Mouse (Mus musculus) layer of hippocampus, adult 11-12 months (tissue): Measurements from ENCODE around the gene Pank1.

Experiments
- DNase-seq: peaks from one replicate; pipeline ENCODE4 v3.0.0; 2022; ENCODE audit warnings: low spot score

Pank1 gene

DNA sequence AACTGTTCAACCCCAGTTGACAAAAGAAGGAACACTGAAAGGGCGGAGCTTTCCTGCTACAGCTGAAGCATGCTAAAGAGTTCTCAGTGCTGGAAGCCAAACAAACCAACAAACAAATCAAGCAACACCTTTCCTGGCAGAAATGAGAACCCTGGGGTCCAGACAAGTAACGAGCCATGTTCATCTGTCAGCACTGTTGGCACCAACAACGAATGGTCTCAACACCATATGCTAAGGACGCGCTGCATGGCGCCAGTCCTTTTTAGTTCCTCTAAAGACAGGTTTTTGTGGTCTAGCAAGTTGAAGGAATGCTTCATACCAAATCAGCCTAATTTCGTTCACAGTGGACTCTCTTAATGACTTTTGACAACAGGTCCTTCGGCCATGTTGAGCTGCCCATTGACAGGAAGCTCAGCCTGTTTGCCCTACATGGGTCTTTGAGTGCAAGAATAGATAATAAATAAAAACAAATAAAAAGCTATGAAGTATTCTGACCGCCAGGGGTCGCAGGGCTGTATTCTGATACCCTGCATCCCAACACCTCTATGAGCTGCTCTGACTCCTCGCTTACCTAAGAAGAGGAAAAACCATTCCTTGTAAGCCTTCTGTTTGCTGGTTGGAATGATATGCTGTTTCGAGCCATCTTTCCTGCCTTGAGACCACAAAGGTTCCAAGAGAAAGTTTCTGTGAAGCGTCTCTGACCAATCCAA is 53.2 kb downstream of the Pank1 start:
- peak; percentile 50 for DNase-seq

DNA sequence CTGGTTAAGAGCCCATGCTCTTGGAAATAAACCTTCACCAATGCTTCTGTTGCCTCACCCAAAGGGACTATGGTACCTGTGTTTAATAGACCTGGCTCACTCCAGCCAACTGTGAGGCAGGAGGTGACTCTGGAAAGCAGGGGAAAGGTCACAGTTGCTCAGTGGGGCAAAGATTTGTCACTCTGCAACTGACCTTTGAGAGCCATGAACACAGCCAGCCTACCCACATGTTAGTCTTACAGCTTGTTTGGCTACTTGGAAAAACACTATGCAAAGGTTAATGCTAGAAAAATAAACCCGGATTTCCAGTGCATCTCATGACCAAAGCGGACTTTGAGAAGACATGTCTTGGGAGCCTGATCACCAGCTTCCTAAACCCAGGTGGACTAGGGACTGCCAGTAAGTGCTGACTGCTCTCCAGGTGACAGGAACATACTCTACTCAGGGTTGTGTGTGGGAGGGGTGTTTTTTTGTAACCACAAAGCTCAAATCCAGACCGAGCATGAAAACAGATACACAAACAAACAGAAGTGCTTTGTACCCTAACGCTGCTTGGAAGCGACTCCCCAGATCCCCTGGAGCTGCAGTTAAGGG is 59.6 kb downstream of the Pank1 start:
- DNase-seq: no peak

DNA sequence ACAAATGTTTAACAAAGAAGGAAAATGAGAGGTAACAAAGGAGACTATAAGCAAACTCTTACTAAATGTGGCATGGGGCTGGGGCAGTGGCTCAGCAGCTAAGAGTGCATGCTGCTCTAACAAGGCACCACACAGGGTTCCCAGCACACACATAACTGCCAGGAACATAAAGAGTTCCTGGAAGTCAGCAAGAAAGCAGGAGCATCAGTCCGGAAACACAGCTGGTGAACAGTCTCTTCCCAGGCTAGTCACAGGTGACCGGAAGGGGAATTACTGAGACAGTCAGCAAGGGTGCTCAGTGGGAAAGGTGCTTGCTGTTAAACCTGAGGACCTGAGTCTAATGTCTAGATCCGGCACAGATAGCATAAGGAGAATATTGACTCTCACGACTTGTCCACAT is 63.9 kb downstream of the Pank1 start:
- no peak for DNase-seq

DNA sequence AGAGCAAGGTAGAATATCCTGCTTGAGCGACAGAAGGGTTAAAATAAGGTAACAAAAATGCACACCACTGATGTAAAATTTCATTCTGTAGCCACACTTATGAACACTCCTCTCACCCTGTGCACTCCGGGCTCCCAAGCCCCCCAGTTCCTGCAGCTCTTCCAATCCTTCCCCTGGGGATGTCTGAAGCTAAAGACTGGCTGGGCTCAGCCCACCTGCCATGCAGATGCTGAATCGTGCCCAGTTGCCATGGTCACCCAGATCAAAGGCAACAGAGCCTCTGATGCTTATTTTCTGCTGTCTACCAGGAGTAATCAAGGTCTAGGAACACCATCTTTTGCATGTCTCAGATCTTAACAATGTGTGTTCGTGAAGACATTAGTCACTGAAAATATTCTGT is 64.6 kb downstream of the Pank1 start:
- no peak for DNase-seq

DNA sequence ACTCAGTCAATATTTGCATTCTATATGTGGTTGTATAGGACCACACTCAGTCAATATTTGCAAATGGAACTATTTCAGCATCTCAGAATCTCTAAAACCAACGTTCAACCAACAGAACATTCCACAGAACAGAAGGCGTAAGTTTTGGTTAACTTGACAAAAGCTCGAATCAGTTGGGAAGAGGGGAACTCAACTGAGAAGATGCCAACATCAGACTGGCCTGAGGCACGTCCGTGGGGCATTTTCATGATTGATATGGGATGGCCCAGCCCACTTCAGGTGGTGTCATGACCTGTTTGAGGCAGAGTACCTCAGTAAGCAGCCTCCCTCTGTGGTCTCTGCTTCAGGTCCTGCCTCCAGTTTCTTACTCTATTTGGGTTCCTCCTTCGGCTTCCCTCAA is 65.3 kb downstream of the Pank1 start:
- DNase-seq: no peak

DNA sequence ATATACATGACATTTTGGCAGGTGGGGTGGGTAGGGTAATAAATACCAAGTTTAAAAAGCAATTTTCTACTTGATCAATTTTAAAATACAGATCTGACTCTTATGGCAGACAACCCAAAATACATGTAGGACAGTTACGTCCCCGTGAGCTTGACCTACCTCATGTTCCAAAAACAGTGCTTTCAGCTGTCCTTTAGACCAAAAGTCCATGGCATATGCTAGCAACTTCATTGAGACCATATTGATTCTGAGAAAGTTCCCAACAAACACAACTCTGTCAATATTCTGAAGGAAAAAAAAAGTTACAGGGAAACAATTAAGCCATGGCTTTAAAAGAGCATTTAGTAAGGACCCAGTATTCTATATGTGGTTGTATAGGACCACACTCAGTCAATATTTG is 65.7 kb downstream of the Pank1 start:
- no peak for DNase-seq

DNA sequence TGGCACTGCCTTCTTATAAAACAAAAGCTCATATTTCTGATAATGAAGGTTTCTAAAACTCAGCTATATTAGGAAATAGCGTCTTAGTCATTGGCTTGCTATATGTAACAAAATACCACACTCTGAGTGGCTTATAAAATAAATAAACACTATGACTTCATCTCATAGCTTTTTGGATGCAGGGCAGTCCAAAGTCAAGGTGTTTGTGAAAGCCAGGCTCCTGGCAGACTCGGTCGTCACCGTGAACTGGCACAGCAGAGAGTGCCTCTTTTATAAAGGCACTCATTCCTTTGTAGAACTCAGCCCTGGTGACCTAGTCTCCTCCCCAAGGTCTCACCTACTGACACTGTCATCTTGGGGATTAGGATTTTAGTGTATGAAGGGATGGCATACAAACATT is 66.5 kb downstream of the Pank1 start:
- no peak for DNase-seq

DNA sequence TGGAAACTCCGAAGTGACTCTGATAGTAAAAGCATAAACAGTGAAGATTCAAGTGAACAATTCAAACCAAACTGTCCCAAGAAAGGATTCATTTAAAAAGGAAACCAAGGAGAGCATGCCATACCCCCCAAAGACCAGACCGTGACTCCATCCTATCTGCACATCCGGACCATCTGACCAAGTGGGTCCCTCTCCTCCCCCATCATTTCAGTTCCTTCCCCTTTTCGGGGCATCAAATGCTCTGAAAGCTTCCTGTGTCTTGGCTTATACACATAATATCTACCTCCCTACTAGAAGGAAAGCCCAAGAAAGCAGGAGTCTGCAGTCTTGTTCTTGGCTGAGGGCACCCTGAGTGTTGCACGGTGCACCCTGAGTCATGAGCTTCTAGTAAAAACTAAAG is 72.1 kb downstream of the Pank1 start:
- DNase-seq: no peak

DNA sequence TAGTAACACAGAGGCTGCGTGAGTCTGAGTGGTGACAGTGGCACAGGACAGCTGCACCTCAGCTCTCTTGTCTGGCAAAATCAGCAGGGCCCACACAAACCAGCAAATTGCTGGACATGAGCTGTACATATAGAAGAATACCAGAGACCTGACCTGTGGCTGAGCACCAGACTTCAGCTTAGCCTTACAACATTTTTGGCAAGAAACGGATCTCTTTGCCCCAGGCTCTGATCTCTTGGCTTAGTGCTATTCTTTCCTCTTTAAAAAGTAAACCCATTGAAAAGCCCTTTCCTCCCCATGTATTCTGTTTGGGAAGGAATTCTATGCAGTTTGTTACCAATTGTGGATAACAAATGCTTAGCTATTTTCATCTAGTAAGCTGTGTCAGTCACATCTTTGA is 74.2 kb downstream of the Pank1 start:
- DNase-seq: no peak

DNA sequence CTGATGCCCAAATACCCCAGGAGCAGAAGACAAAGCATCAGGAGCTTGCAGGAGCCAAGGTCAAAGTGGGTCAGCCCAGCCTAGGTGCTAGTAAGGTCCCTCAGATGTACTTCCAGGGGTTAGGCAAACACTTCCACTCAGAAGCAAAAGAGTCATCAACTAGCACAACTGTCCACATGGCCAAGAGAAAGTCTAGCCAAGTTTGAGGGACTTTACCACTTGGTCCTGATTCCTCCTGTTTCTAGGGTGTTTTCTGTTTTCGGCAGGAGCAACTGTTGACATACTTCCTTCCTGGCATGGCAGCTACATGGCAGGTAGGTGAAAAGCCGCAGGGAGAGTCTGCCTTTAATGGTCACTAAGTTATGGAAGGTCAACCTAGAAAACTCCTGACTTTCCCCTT is 74.7 kb downstream of the Pank1 start:
- DNase-seq: no peak

DNA sequence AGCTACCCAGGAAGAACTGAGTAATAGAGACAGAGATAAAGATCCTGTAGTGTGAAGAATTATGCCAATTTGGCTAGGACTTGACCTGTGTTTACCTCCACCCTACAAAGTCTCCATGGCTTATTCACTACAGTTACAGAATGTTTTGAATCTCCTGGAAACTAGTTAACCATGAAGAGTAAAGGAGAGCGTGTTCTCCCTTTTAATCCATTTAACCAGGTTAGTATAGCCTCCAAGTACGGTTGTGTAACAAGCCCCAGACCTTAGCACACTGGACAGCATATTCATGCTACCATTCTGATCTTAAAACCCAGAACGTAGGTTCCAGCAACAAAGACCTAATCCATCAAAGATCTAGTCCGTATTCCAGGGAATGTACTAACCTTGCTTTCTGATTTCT is 75.9 kb downstream of the Pank1 start:
- no peak for DNase-seq

DNA sequence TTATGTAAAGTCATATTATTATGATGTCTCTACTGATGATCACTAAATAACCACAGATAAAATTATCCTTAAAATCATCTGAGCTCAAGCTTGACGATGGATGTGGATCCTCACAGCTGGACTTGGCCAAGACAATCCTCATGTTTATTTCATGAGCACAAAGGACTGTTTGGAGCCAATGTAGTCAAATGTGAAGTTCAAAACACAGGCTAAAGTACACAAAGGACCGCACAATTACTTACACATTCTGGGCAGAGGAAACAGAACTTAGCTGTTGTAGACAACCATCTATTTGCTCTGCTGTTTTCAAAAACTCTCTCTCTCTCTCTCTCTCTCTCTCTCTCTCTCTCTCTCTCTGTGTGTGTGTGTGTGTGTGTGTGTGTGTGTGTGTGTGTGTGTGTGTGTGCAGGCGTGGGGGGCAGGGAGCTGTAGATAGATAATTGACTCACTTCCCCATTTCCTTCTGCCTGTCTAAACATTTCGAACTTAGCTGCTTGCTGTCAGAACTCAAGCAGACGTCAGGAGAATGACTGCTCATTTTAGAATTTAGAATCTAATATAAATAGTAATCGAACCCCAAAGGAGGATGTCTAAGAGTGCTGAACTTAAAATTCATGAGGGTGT is 79.5 kb downstream of the Pank1 start:
- no peak for DNase-seq

DNA sequence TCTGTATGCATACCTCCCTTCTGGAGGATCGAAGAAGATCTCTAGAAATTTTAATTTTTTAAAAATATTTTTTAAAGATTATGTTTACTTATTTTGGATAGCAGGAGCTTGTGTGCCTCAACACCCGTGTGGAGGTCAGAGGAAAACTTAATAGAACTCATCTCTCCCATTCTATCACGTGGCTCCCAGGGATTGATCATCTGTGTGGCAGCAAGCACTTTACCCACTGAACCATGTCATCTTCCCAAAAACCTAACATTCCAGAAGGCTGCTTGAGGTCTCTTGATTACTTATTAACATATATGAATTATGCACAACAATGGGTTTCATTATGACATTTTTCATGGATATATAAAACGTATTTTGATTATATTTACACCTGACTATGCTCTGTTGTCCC is 82.9 kb downstream of the Pank1 start:
- DNase-seq: no peak

DNA sequence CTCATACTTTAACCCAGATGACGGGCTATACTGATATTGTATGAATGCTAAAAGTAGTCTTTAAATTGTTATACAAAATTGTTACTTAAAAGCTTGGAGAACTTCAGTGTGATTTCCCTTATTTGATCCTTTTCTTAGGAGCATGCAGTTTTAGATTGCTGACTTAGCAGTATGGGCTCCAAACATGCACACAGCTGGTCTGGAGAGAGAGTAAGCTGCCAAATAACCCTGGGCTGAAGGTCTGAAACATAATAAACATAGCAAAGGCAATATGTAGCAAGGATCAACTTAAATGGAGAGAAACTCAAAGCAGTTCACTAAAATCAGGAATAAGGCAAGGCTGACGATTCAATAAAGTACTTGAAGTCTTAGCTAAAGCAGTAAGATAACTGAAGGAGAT is 96.8 kb downstream of the Pank1 start:
- DNase-seq: no peak

DNA sequence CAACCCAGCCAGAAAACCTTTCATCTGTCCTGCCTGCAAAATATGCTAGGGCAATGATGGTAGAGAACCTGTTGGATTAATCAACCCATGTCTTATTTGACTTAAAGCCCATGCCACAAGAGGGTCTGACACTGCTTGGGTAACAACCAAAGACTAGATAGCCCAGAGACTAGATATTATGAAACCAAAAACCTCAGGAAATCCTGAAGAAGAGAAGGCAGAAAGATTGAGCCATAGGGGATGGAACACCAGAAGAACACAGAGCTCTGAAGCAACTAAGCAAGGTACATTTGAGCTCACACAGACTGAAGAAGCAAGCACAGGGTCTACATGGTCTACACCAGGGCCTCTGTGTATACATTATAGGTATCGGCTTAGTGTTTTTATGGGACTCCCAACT is 100.3 kb downstream of the Pank1 start:
- no peak for DNase-seq

DNA sequence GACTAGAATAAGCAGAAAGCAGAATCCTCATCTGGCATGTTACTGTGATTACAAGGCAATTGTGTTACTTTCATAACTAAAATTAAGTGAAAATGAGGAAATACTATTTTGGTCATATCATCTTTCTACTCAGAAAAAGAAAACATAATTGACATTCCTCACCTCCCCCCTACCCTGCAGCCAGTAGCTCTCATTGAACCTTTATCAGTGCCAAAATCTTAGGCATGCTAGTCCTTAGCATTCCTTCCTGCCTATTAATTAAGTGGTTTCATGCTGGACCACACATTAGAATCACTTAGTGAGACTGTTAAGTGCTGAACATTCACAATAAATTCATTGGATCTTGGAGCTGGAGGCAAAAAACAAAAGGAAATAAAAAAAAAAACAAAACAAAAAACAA is 101.2 kb downstream of the Pank1 start:
- DNase-seq: no peak

DNA sequence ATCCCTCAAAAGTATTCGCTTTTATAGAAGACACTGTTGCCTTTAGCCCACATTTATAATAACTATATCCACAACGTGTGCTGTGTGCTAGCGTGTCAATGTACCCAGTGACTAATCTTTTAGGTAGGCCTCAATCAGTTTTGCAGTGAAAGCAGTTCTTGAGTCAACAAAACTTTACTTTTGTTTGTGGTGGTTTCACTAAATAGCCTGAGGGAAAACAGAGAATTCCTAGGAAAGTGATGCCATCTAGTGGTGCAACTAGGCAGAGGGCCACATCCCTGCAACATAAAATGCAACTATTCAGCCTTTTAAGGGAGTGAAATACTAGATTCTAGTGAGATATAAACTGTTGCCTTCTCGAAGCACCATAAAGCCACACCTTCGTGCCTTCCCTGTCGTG is 106.5 kb downstream of the Pank1 start:
- DNase-seq: peak; percentile 62

DNA sequence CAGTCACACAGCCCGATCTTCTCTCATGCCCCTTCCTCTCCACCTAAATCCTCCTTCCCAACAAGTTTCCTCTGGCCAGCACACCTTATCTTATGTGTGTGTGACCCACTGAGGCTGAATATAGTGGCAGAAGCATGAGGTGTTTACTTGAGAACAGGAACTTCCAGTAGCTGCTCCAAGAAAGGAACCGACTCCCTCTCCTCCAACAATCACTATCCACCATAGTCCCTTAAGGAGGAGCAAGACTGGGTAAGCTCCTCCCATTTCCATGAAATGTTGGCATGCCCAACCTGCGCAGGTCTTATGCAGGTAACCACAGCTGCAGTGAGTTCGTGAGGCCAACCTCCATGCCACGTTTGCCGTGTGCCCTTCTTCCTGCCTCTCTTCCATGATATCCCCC is 108.5 kb downstream of the Pank1 start:
- no peak for DNase-seq

DNA sequence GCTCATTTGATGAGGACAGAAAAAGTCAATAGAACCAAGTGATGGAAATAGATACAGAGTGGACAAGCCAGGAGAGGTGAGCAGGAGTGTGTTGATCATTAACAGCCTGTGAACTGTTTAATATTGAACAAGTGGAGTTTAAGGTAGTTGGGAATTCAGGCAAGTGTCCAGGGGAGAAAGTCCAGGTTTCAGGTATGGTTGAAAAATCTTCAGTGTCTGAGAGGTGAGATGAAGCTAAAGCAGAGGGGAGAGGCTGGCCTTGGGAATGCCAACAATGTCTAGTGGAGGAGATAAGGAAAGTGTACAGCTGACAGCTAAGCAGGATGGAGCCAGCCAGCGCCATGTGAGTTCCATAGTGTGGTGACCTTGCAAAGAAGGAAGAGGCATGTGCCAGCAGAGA is 120.5 kb downstream of the Pank1 start:
- DNase-seq: no peak
